11 mouse cellular contexts compared by ENCODE assay signal in the genomic region with DNA sequence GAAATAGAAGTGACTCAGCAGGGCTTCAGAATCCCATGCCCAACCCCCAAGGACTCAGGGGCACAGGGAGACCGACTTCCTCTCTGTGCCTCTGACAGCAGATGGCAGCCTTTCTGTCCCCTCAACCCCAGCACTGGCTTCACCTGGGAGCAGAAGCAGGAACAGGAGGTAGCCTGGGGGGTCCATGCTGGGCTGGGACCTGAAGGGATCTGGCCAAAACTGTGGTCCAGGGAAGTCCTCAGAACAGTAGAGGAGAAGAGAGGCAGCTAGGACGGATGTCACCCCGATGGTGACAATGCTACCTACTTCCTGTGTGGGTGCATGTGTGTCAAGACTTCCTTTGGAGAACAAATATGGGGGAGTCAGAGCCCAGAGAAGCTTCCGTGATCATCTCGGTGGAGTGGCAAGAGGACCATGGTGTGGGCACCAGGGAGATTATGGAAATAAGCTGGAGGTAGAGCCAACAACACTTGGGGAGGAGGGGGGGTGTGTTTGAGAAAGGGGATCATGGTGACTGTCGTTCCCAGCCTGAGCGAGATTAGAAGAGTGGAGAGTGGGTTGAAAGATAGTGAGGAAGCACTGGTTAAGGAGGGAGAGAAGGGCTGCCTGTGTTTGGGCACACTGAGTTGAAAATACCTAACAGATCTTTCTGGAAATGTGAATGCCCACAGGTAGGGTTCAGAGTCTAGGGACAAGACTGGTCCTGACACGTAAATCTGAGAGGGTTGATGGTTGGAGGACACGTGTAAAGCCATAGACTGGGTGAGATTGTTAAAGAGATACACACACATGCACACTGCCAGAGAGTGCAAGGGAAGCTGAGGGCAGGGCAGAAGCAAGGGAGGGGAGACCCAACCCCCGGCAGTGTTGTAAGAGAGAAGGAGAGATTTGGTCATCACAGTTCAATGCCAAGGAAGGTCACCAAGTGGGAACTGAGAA. TPM values are rescaled to one million over a fixed set of nuclear protein-coding genes. Genes with fewer than 3 reads are reported as not detected.
DNase-seq lines count a peak whose midpoint lies in the region; ATAC-seq and TF ChIP-seq lines count a peak whose summit lies in the region.
"Had no signal": no experiment of that assay in that cellular context is flagged by ENCODE, and none has a peak within 500 bp of the region (broad histone marks: within the 10 kb centered on the region; RNA-seq: fewer than 3 reads in every experiment).

A gene (minus strand): TSS at position 294 of the 939 bp plus-strand sequence.

- peaks cover 32% of the 10 kb centered on the region for H3K4me1 ChIP-seq in liver, embryonic 15.5 days (replicated peaks)
- peaks cover 43% of the 10 kb centered on the region; the same call in 1 of the 2 replicates for H3K4me1 ChIP-seq in spleen, adult 2 months (ENCODE audit: control insufficient read depth, insufficient read depth, insufficient read length)

- H3K36me3 ChIP-seq in liver, embryonic 15.5 days (replicated peaks): peaks cover 3% of the 10 kb centered on the region; the same call in 1 of the 2 replicates
- peaks cover 15% of the 10 kb centered on the region for H3K36me3 ChIP-seq in spleen, adult 2 months (ENCODE audit: control insufficient read depth, insufficient read depth, low read length)
- H3K36me3 ChIP-seq: midbrain, embryonic 13.5 days had no signal

- WGBS in liver, embryonic 15.5 days (ENCODE audit: insufficient replicate concordance): 11% methylated on average over 10 of the region's 10 CpGs
- 9% methylated on average over 10 of the region's 10 CpGs for WGBS in spleen, adult 2 months

- H3K27me3 ChIP-seq in liver, embryonic 15.5 days: peaks cover 13% of the 10 kb centered on the region; the same call in 1 of the 2 replicates
- H3K27me3 ChIP-seq in spleen, adult 2 months (ENCODE audit: control insufficient read depth, insufficient read depth, low read length): no peaks in the 10 kb centered on the region

- H3K4me2 ChIP-seq in liver, embryonic 15.5 days: peak within 1 kb of the TSS; percentile 89

- intact Hi-C loops in heart, postnatal 14 days (cut with DNase I): no loop called here
- intact Hi-C loops in left cerebral cortex, postnatal 25 days (cut with DNase I): no loop called here

- peak within 1 kb of the TSS; percentile 65 for H3K27ac ChIP-seq in liver, embryonic 15.5 days (replicated peaks)
- peak within 1 kb of the TSS; percentile 97 for H3K27ac ChIP-seq in spleen, adult 2 months (ENCODE audit: insufficient read depth, low read length)
- H3K27ac ChIP-seq: midbrain, embryonic 13.5 days had no signal

- H3K9ac ChIP-seq in liver, embryonic 15.5 days: no peak within 1 kb of the TSS
- H3K9ac ChIP-seq: midbrain, embryonic 13.5 days had no signal

- no peak within 1 kb of the TSS; the same call in 1 of the 2 replicates for H3K4me3 ChIP-seq in liver, embryonic 15.5 days (replicated peaks)
- peak within 1 kb of the TSS; percentile 62 for H3K4me3 ChIP-seq in spleen, adult 2 months (ENCODE audit: extremely low read depth, insufficient read depth, insufficient read length)

- H3K9me3 ChIP-seq in liver, embryonic 15.5 days (replicated peaks): no peaks in the 10 kb centered on the region

- peak; percentile 96 for DNase-seq in heart, adult 11 months
- no peak for DNase-seq in heart, postnatal 14 days
- DNase-seq in T-cell, adult 2 months (ENCODE audit: low spot score): peak; percentile 71
- peak; percentile 56 to 62 for DNase-seq in spleen, adult 2 months (ENCODE audit: low read depth in 1 of 2, low spot score in 2 of 2)
- no peak for DNase-seq in left cerebral cortex, postnatal 25 days (ENCODE audit: low spot score in 2 of 2)
- no peak for DNase-seq in embryo, embryonic 10 days (ENCODE audit: low spot score)
- no peak for DNase-seq in right cerebral cortex, postnatal 25 days
- DNase-seq: cerebellum, adult 9-11 months had no signal

- no peak for ATAC-seq in liver, embryonic 15.5 days (ENCODE audit: insufficient read depth)
- ATAC-seq: midbrain, embryonic 13.5 days had no signal

- peak; percentile 63 for TF ChIP-seq POLR2A in spleen, adult 2 months (IDR thresholded peaks at IDR 0.05; ENCODE audit: low read depth, low read length)

- no peak for TF ChIP-seq CTCF in spleen, adult 2 months (IDR thresholded peaks at IDR 0.05; ENCODE audit: extremely low read depth, insufficient read depth, insufficient read length, insufficient replicate concordance)

RNA-seq across cellular contexts. Expression of the gene that starts here (rescaled TPM):
- total RNA-seq in heart, postnatal 14 days (2021): 1 to 10 TPM; 1.2 to 1.3 TPM
- polyA plus RNA-seq in liver, embryonic 15.5 days (2015; fragmentation: Nextera tagmentation; extraction: Ambion mirVana): 6.7 and 7.0 TPM in 2 replicates
- polyA plus RNA-seq in spleen, adult 2 months (2012; rRNA removed): 178 and 278 TPM in 2 replicates
- 1 to 10 TPM in 1 of 2 experiments, not detected in 1; 1.2 TPM for total RNA-seq in left cerebral cortex, postnatal 25 days (2021)
- total RNA-seq: ES-E14 had no signal
- polyA plus RNA-seq: midbrain, embryonic 13.5 days had no signal

Comparison
In these comparisons a context has a peak if more than half of its experiments do, and no peak if none do; other contexts are left out.
1. RNA of the gene that starts here (polyA plus RNA-seq): 178 to 278 TPM in spleen, adult 2 months; 6.7 to 7.0 TPM in liver, embryonic 15.5 days; every median in the first group is over 10 times any median in the second.
2. DNase-seq: peak in heart, adult 11 months (single experiment), T-cell, adult 2 months (single experiment) and spleen, adult 2 months (2 of 2); none in heart, postnatal 14 days (0 of 2), left cerebral cortex, postnatal 25 days (0 of 2), embryo, embryonic 10 days (single experiment) and right cerebral cortex, postnatal 25 days (single experiment).